Mouse (Mus musculus) testis, postnatal 10 days (tissue): ENCODE measurements around the gene 3110082I17Rik.
"Not testable (repeated sequence)": the region's sequence is repeated elsewhere in the genome, so short reads cannot be mapped to it uniquely, and the experiment has no call there.

ENCODE experiments used
- DNase-seq: peaks from one replicate; pipeline ENCODE4 v3.0.0; 2021; ENCODE audit warnings: low spot score

The 3110082I17Rik gene

GRCm38 (mm10) chr5:139353496-139353895 is 106.8 kb downstream of the 3110082I17Rik start:
- no peak for DNase-seq

GRCm38 (mm10) chr5:139352317-139352716 is 108.0 kb downstream of the 3110082I17Rik start, which contains the start of gene Cyp2w1:
Gene Cyp2w1 (plus strand): TSS chr5:139352617.
- DNase-seq: no peak

- no peak for DNase-seq
Observed at GRCm38 (mm10) chr5:139351628-139352027, 108.7 kb downstream of the 3110082I17Rik start.

- DNase-seq: no peak
Observed at GRCm38 (mm10) chr5:139351134-139351533, 109.2 kb downstream of the 3110082I17Rik start, which contains the start of gene Cox19. Gene Cox19 (minus strand): TSS chr5:139351418.

- DNase-seq: no peak
Observed at GRCm38 (mm10) chr5:139349713-139350112, 110.6 kb downstream of the 3110082I17Rik start.

- DNase-seq: no peak
Observed at GRCm38 (mm10) chr5:139347225-139347624, 113.1 kb downstream of the 3110082I17Rik start.

GRCm38 (mm10) chr5:139345364-139345714 is 115.0 kb downstream of the 3110082I17Rik start:
- no peak for DNase-seq

GRCm38 (mm10) chr5:139344687-139345363 is 115.5 kb downstream of the 3110082I17Rik start:
- DNase-seq: peak; percentile 98

- peak; percentile 88 for DNase-seq
Observed at GRCm38 (mm10) chr5:139344021-139344686, 116.2 kb downstream of the 3110082I17Rik start.

GRCm38 (mm10) chr5:139338891-139339290 is 121.4 kb downstream of the 3110082I17Rik start:
- no peak for DNase-seq

GRCm38 (mm10) chr5:139338403-139338802 is 121.9 kb downstream of the 3110082I17Rik start:
- no peak for DNase-seq

- DNase-seq: no peak
Observed at GRCm38 (mm10) chr5:139337826-139338370, 122.4 kb downstream of the 3110082I17Rik start.

- no peak for DNase-seq
Observed at GRCm38 (mm10) chr5:139335634-139336033, 124.7 kb downstream of the 3110082I17Rik start.

GRCm38 (mm10) chr5:139334394-139334793 is 125.9 kb downstream of the 3110082I17Rik start:
- DNase-seq: not testable (repeated sequence)

GRCm38 (mm10) chr5:139333301-139334013 is 126.9 kb downstream of the 3110082I17Rik start:
- DNase-seq: no peak

- no peak for DNase-seq
Observed at GRCm38 (mm10) chr5:139332590-139333272, 127.6 kb downstream of the 3110082I17Rik start.

GRCm38 (mm10) chr5:139331742-139332141 is 128.6 kb downstream of the 3110082I17Rik start:
- peak; percentile 94 for DNase-seq

GRCm38 (mm10) chr5:139330766-139331165 is 129.6 kb downstream of the 3110082I17Rik start:
- DNase-seq: no peak

- DNase-seq: no peak
Observed at GRCm38 (mm10) chr5:139327634-139328020, 132.7 kb downstream of the 3110082I17Rik start.

- DNase-seq: no peak
Observed at GRCm38 (mm10) chr5:139326986-139327633, 133.2 kb downstream of the 3110082I17Rik start.

- no peak for DNase-seq
Observed at GRCm38 (mm10) chr5:139326111-139326696, 134.1 kb downstream of the 3110082I17Rik start.
